Mouse (Mus musculus): ENCODE data around the gene Mmab. TPM values are rescaled to one million over a fixed set of nuclear protein-coding genes. Genes with fewer than 3 reads are reported as not detected.

The Mmab gene
- polyA plus RNA-seq, 1 experiment from 2014 or later: 26.3 TPM

DNA sequence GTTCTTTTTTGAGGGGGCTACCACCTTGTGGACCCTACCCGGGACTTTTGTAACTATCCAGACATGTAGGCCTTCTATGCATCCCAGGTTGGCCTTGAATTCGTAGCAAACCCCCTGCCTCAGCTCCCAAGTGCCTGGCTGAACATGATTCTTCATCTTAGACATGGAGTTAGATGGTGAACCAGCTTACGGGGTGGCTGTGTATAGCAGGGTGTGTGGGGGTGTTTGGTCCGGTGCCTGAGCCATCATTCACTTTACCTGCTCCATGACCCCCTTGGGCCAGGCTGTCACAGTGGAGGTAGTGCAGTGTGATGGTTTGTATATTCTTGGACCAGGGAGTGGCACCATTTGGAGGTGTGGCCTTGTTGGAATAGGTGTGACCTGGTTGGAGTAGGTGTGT is 24.1 kb upstream of the Mmab start:
- peaks cover 30% of the 10 kb centered on the region for H3K4me1 ChIP-seq (ENCODE audit: control insufficient read depth, insufficient read depth, low read length)
- peak overlapping the region; percentile 40; the same call in 1 of the 2 replicates for H3K9ac ChIP-seq (replicated peaks; ENCODE audit: low read length)
- 0 out of 2 replicates have a peak, but pooled peaks cover 8% of the 10 kb centered on the region for H3K27me3 ChIP-seq (ENCODE audit: control insufficient read depth, insufficient read depth, low read length)
- no peaks in the 10 kb centered on the region for H3K9me3 ChIP-seq (ENCODE audit: control insufficient read depth, low read length)
- peak overlapping the region; percentile 48 for H3K4me2 ChIP-seq (ENCODE audit: low read length)
- no peak overlapping the region for H3K4me3 ChIP-seq (replicated peaks; ENCODE audit: low read depth, low read length)
- DNase-seq: no peak
- ATAC-seq (ENCODE audit: low FRiP score, low TSS enrichment): 0 out of 2 replicates have a peak, but pooled peaks have one; percentile 19
- WGBS: 32% methylated on average over 4 of the region's 4 CpGs
- peak overlapping the region; percentile 89 for H3K27ac ChIP-seq (replicated peaks; ENCODE audit: low read depth, low read length)
- H3K36me3 ChIP-seq (ENCODE audit: control insufficient read depth, insufficient read depth, low read length): no peaks in the 10 kb centered on the region

DNA sequence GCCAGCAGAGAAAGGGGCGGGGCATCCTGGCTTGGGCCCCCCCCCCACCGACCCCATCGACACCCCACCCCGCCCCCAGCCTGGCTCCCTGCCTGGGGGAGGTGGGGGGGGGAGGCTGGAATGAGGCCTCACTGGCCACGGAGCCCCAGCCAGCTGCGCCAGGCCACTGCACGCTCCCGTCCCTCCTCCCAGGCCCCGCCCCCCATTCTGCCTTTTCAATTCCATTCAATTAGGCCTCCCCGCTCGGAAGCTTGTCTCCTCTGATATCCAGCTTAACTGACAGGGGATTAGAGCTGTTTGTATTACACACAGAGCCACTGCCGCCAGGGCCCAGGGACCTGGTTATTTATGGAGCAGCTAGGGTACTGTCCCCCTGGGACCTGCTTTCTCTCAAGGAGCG is 23.6 kb upstream of the Mmab start:
- 0% methylated on average over 13 of the region's 13 CpGs for WGBS
- H3K36me3 ChIP-seq (ENCODE audit: control insufficient read depth, insufficient read depth, low read length): no peaks in the 10 kb centered on the region
- H3K4me3 ChIP-seq (replicated peaks; ENCODE audit: low read depth, low read length): peak overlapping the region; percentile 17
- H3K27me3 ChIP-seq (ENCODE audit: control insufficient read depth, insufficient read depth, low read length): 0 out of 2 replicates have a peak, but pooled peaks cover 8% of the 10 kb centered on the region
- no peaks in the 10 kb centered on the region for H3K9me3 ChIP-seq (ENCODE audit: control insufficient read depth, low read length)
- peaks cover 30% of the 10 kb centered on the region for H3K4me1 ChIP-seq (ENCODE audit: control insufficient read depth, insufficient read depth, low read length)
- peak overlapping the region; percentile 48 for H3K4me2 ChIP-seq (ENCODE audit: low read length)
- peak overlapping the region; percentile 89 for H3K27ac ChIP-seq (replicated peaks; ENCODE audit: low read depth, low read length)
- ATAC-seq (ENCODE audit: low FRiP score, low TSS enrichment) (peak; percentile 87), DNase-seq (peak; percentile 95)
- H3K9ac ChIP-seq (replicated peaks; ENCODE audit: low read length): peak overlapping the region; percentile 40; the same call in 1 of the 2 replicates

DNA sequence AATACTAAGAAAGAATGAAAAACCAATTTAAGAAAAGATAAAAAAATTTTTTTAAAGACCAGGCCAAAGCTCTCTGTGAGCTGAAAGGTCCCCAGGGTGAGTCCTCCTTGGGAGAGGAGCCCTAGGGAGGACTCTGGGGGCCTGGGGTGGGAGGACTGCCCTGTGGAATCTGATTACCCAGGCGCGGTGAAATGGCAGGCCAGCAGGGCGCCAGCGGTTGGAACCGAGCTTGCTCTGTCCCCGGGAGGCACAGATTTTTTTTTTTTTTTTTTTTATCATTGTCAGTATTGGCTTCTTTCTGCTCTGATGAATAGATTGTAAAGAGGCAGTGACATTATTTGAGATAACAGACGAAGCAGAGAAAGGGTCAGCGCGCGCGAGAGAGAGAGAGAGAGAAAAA is 23.2 kb upstream of the Mmab start:
- Histone ChIP-seq H3K36me3 (ENCODE audit: control insufficient read depth, insufficient read depth, low read length) (no peaks in the 10 kb centered on the region), H3K9ac (replicated peaks; ENCODE audit: low read length) (peak overlapping the region; percentile 40; the same call in 1 of the 2 replicates), H3K4me1 (ENCODE audit: control insufficient read depth, insufficient read depth, low read length) (peaks cover 30% of the 10 kb centered on the region), H3K4me2 (ENCODE audit: low read length) (peak overlapping the region; percentile 48), H3K9me3 (ENCODE audit: control insufficient read depth, low read length) (no peaks in the 10 kb centered on the region), H3K27ac (replicated peaks; ENCODE audit: low read depth, low read length) (peak overlapping the region; percentile 89), H3K27me3 (ENCODE audit: control insufficient read depth, insufficient read depth, low read length) (0 out of 2 replicates have a peak, but pooled peaks cover 8% of the 10 kb centered on the region), H3K4me3 (replicated peaks; ENCODE audit: low read depth, low read length) (peak overlapping the region; percentile 17)
- DNase-seq (no peak), ATAC-seq (ENCODE audit: low FRiP score, low TSS enrichment) (peak; percentile 35; the same call in 1 of the 2 replicates)
- WGBS: under 1% methylated on average over 9 of the region's 11 CpGs

DNA sequence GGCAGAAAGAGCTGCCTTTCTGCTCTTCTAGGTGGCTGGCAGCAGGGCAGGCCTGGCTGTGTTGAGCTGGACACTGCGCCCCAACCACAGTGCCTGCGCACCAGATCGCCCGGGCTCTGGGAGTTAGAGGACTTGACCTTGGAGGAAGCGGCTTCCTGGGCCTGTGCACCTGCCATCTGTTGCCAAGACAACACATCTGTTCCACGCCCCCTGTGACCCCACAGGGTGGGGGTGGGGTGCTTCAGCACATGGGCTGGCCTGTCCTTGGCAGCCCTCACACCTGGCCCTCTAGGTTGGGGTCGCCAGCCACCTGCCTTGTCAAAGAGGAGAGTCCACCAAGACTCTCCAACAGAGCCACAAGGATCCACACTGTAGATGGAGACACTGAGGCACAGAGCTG is 21.8 kb upstream of the Mmab start:
- Histone ChIP-seq H3K9me3 (ENCODE audit: control insufficient read depth, low read length) (no peaks in the 10 kb centered on the region), H3K36me3 (ENCODE audit: control insufficient read depth, insufficient read depth, low read length) (no peaks in the 10 kb centered on the region), H3K27ac (replicated peaks; ENCODE audit: low read depth, low read length) (0 out of 2 replicates have a peak overlapping the region, but pooled peaks have one; percentile 89), H3K4me3 (replicated peaks; ENCODE audit: low read depth, low read length) (no peak overlapping the region), H3K4me2 (ENCODE audit: low read length) (no peak overlapping the region), H3K4me1 (ENCODE audit: control insufficient read depth, insufficient read depth, low read length) (peaks cover 30% of the 10 kb centered on the region), H3K9ac (replicated peaks; ENCODE audit: low read length) (no peak overlapping the region), H3K27me3 (ENCODE audit: control insufficient read depth, insufficient read depth, low read length) (0 out of 2 replicates have a peak, but pooled peaks cover 6% of the 10 kb centered on the region)
- DNase-seq: no peak
- WGBS: 60% methylated on average over 7 of the region's 7 CpGs
- ATAC-seq (ENCODE audit: low FRiP score, low TSS enrichment): no peak

DNA sequence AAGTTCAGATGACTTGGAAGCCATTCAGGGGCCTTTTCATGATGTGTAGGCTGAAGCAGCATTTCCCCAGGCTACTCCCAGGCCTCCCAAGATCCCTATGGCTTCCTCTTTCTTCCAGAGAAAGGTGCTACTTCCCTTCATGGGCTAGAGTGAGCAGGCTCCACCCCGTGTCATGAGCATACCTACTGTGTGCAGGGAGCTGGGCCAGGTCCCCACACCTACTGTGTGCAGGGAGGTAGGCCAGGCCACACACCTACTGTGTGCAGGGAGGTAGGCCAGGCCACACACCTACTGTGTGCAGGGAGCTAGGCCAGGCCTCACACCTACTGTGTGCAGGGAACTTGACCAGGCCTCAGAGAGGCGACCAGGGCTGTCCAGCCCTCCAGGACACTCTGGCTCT is 20.7 kb upstream of the Mmab start:
- H3K9me3 ChIP-seq (ENCODE audit: control insufficient read depth, low read length): no peaks in the 10 kb centered on the region
- 88% methylated on average over 2 of the region's 2 CpGs for WGBS
- no peak overlapping the region for H3K9ac ChIP-seq (replicated peaks; ENCODE audit: low read length)
- no peaks in the 10 kb centered on the region for H3K36me3 ChIP-seq (ENCODE audit: control insufficient read depth, insufficient read depth, low read length)
- H3K4me1 ChIP-seq (ENCODE audit: control insufficient read depth, insufficient read depth, low read length): peaks cover 30% of the 10 kb centered on the region
- H3K27me3 ChIP-seq (ENCODE audit: control insufficient read depth, insufficient read depth, low read length): no peaks in the 10 kb centered on the region
- H3K4me3 ChIP-seq (replicated peaks; ENCODE audit: low read depth, low read length): no peak overlapping the region
- no peak overlapping the region for H3K27ac ChIP-seq (replicated peaks; ENCODE audit: low read depth, low read length)
- H3K4me2 ChIP-seq (ENCODE audit: low read length): no peak overlapping the region
- ATAC-seq (ENCODE audit: low FRiP score, low TSS enrichment) (no peak), DNase-seq (no peak)

DNA sequence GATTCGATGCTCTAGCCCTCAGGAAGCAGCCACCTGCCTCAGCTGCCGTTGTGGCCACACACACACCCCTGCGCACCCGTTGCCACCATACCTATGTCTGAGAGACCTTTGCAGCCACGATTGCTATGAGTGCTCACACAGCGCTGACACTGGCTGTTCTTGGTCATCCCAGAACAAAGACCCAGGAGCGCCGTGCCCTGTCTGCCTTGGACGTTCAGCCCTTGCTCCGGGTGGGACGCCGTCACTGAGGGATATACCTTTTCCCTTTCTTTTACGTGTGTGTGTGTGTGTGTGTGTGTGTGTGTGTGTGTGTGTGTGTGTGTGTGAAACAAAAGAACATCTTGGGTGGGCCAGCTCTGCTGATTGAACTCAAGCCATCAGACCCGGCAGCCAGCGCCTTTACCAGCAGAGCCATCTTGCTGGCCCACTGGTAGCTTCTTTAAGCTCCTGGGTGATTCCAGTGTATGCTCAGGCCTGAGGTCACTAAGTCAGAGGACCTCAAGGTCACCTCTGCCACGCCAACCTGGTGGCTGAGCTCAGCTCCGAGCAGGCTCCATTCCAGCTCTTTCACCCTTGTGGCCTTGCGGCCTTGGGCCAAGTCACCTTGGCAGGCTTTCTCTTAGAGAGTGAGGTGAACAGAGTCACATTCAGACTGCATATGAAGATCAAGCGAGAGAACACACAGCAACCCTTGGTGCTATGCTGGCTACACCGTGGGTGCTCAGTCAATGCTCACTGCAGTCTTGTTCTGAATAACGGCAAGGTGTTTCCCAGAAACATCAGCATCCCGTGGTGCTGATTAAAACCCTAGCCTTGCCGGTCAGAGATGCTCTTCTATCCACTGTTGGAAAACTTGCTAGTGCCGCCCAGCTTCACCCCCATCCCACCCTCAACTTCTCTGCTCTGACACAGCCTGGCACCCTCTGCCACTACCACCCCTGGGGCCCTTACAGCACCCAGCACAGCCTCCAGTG is 18.5 kb upstream of the Mmab start:
- Histone ChIP-seq H3K27ac (replicated peaks; ENCODE audit: low read depth, low read length) (no peak overlapping the region), H3K4me3 (replicated peaks; ENCODE audit: low read depth, low read length) (no peak overlapping the region), H3K4me2 (ENCODE audit: low read length) (no peak overlapping the region), H3K27me3 (ENCODE audit: control insufficient read depth, insufficient read depth, low read length) (no peaks in the 10 kb centered on the region), H3K9ac (replicated peaks; ENCODE audit: low read length) (no peak overlapping the region), H3K9me3 (ENCODE audit: control insufficient read depth, low read length) (no peaks in the 10 kb centered on the region), H3K4me1 (ENCODE audit: control insufficient read depth, insufficient read depth, low read length) (peaks cover 19% of the 10 kb centered on the region), H3K36me3 (ENCODE audit: control insufficient read depth, insufficient read depth, low read length) (no peaks in the 10 kb centered on the region)
- 80% methylated on average over 24 of the region's 24 CpGs for WGBS
- DNase-seq (no peak), ATAC-seq (ENCODE audit: low FRiP score, low TSS enrichment) (no peak)

DNA sequence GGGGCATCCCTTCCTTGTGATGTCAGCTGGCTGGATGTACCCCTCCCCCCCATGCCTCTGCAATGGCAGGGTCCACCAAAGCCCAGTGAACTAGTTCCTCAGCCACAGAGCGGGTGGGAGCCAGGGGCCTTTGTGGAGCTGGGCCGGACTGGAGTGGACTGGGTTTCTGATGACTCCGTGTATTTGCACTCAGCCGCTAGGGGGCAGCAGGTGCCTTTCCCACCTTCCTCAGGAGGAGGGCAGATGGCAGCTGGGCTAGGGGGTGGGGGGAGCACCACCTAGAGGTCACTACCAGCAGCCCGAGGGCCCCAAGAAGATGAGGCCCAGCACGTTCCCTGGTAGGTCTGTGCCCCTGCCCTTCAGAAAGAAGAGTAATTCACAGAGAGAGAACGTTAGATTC is 17.4 kb upstream of the Mmab start:
- no peaks in the 10 kb centered on the region for H3K9me3 ChIP-seq (ENCODE audit: control insufficient read depth, low read length)
- peak; percentile 41; the same call in 1 of the 2 replicates for ATAC-seq (ENCODE audit: low FRiP score, low TSS enrichment)

DNA sequence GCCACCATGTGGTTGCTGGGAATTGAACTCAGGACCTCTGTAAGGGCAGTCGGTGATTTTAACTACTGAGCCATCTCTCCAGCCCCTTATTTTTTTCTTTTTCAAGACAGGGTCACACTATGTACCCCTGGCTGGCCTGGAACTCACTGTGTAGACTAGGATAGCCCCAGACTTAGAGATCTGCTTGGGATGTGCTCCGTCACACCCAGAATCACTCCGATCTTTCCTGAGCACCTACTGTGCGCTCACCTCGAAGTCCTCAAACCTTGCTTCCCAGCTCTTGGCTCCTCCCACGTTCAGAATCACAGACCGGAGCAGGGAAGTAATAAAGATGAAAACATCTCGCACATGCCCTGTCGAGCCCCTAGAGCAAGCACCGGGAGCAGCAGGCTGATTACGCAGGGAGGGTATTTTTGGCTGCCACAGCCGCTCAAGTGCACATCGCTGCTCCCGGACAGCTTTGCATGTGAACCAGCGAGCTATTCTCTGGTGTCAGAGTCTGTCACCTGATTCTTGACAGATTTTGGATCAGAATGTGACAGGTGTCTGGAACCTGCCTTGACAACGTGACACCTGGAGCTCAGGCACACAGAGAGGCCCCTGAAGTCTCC is 13.2 kb upstream of the Mmab start:
- WGBS: 79% methylated on average over 16 of the region's 16 CpGs
- DNase-seq: no peak
- Histone ChIP-seq H3K9ac (replicated peaks; ENCODE audit: low read length) (no peak overlapping the region; the same call in 1 of the 2 replicates), H3K27ac (replicated peaks; ENCODE audit: low read depth, low read length) (no peak overlapping the region), H3K4me1 (ENCODE audit: control insufficient read depth, insufficient read depth, low read length) (no peaks in the 10 kb centered on the region), H3K27me3 (ENCODE audit: control insufficient read depth, insufficient read depth, low read length) (no peaks in the 10 kb centered on the region), H3K9me3 (ENCODE audit: control insufficient read depth, low read length) (no peaks in the 10 kb centered on the region), H3K4me3 (replicated peaks; ENCODE audit: low read depth, low read length) (no peak overlapping the region), H3K4me2 (ENCODE audit: low read length) (no peak overlapping the region), H3K36me3 (ENCODE audit: control insufficient read depth, insufficient read depth, low read length) (peaks cover 18% of the 10 kb centered on the region)
- no peak for ATAC-seq (ENCODE audit: low FRiP score, low TSS enrichment)

More for the DNA sequence above, 17.4 kb upstream of the Mmab start:
- peak; percentile 87 for DNase-seq
- WGBS: 2% methylated on average over 7 of the region's 7 CpGs
- Histone ChIP-seq H3K27me3 (ENCODE audit: control insufficient read depth, insufficient read depth, low read length) (no peaks in the 10 kb centered on the region), H3K4me2 (ENCODE audit: low read length) (no peak overlapping the region), H3K36me3 (ENCODE audit: control insufficient read depth, insufficient read depth, low read length) (no peaks in the 10 kb centered on the region), H3K4me3 (replicated peaks; ENCODE audit: low read depth, low read length) (no peak overlapping the region), H3K9ac (replicated peaks; ENCODE audit: low read length) (no peak overlapping the region), H3K4me1 (ENCODE audit: control insufficient read depth, insufficient read depth, low read length) (peaks cover 11% of the 10 kb centered on the region), H3K27ac (replicated peaks; ENCODE audit: low read depth, low read length) (no peak overlapping the region)
